Mouse (Mus musculus) adrenal gland, adult 10 weeks (tissue): Measurements from ENCODE around the gene Gm7879. TPM values are rescaled to one million over a fixed set of nuclear protein-coding genes. Genes with fewer than 3 reads are reported as not detected.

Source experiments
- polyA plus RNA-seq: library from polyadenylated mRNA; stranded (reverse); fragments of 350-450 nt; fragmentation: Illumina TruSeq; extraction: RNeasy Lipid Tissue Mini Kit (QIAGEN cat#74804); gene quantifications from one replicate; pipeline ENCODE4 v1.2.3, GENCODE M21; 2014; ENCODE audit warnings: low read depth, low replicate concordance

Gm7879 gene
- not detected for polyA plus RNA-seq

GRCm38 (mm10) chr5:43912844-43913243 is at the start of gene Gm7879:
TSS of gene Gm7879 (plus strand) at chr5:43913144.

GRCm38 (mm10) chr5:43868253-43868652 is 44.7 kb upstream of the Gm7879 start, which contains the start of gene Cd38:
TSS of gene Cd38 (plus strand) at chr5:43868553.

Other genes with a start within 250 kb of the Gm7879 start
- gene Bst1, start 94.3 kb upstream of the Gm7879 start, polyA plus RNA-seq: 4.5 TPM
- gene Fbxl5, start 91.5 kb upstream of the Gm7879 start, polyA plus RNA-seq: 197 TPM
- gene Cd38, start 44.6 kb upstream of the Gm7879 start, polyA plus RNA-seq: 54.6 TPM
- gene Fgfbp1, start 68.6 kb downstream of the Gm7879 start, polyA plus RNA-seq: not detected
- gene Prom1, start 188.9 kb downstream of the Gm7879 start, polyA plus RNA-seq: 5.7 TPM